Mouse (Mus musculus) limb, embryonic 14.5 days (tissue): ENCODE data around the gene Olfr427. TPM values are rescaled to one million over a fixed set of nuclear protein-coding genes. Genes with fewer than 3 reads are reported as not detected.
"Not testable (repeated sequence)": the region's sequence is repeated elsewhere in the genome, so short reads cannot be mapped to it uniquely, and the experiment has no call there.

Experiments used
- ATAC-seq: fragments of 200-750 bp; cut with Nextera tagmentation; 2 replicates; pipeline ENCODE4 v1.8.0; 2017; ENCODE audit warnings: low read depth, moderate number of reproducible peaks, moderate TSS enrichment; ENCODE audit not compliant: low FRiP score
- DNase-seq: peaks from one replicate; pipeline ENCODE4 v3.0.0-alpha.2; 2015; ENCODE audit warnings: low spot score
- H3K27ac ChIP-seq: fragments of 300-500 bp; sonication (generic); replicated peaks from 2 replicates; pipeline ENCODE4 v1.5.1; 2014; ENCODE audit warnings: low read depth, mild to moderate bottlenecking, low read length, moderate library complexity, mixed read lengths
- H3K27me3 ChIP-seq: fragments of 300-500 bp; sonication (generic); 2 replicates; pipeline ENCODE4 v1.6.1; 2014; ENCODE audit warnings: low read length, mixed read lengths; ENCODE audit not compliant: control insufficient read depth, insufficient read depth
- H3K36me3 ChIP-seq: fragments of 300-500 bp; sonication (generic); 2 replicates; pipeline ENCODE4 v1.6.1; 2014; ENCODE audit warnings: mild to moderate bottlenecking, low read length, moderate library complexity, mixed read lengths; ENCODE audit not compliant: control insufficient read depth, insufficient read depth
- H3K4me1 ChIP-seq: fragments of 300-500 bp; sonication (generic); 2 replicates; pipeline ENCODE4 v1.6.1; 2014; ENCODE audit warnings: antibody characterized with exemption, low read length, mixed read lengths; ENCODE audit not compliant: control insufficient read depth, insufficient read depth
- H3K4me2 ChIP-seq: fragments of 300-500 bp; sonication (generic); replicated peaks from 2 replicates; pipeline ENCODE4 v1.6.1; 2014; ENCODE audit warnings: low read depth, mild to moderate bottlenecking, low read length, moderate library complexity; ENCODE audit not compliant: severe bottlenecking
- H3K4me3 ChIP-seq: fragments of 300-500 bp; sonication (generic); replicated peaks from 2 replicates; pipeline ENCODE4 v1.5.1; 2014; ENCODE audit warnings: low read length
- H3K9ac ChIP-seq: fragments of 300-500 bp; sonication (generic); 2 replicates; pipeline ENCODE4 v1.6.1; 2014; ENCODE audit warnings: mild to moderate bottlenecking, low read depth, low read length, moderate library complexity; ENCODE audit not compliant: severe bottlenecking
- H3K9me3 ChIP-seq: fragments of 300-500 bp; sonication (generic); 2 replicates; pipeline ENCODE4 v1.6.1; 2016; ENCODE audit warnings: low read length; ENCODE audit not compliant: control insufficient read depth
- POLR2A ChIP-seq: fragments of 200-500 bp; IDR thresholded peaks from 2 replicates; pipeline ENCODE4 v1.8.0; 2012; ENCODE audit warnings: inconsistent platforms, mild to moderate bottlenecking, moderate library complexity, borderline replicate concordance; ENCODE audit not compliant: insufficient read depth, insufficient read length; ENCODE audit errors: extremely low read depth
- WGBS: fragments of 180-500 bp; shearing (Covaris S2); extraction: QIAGEN DNeasy Blood & Tissue Kit; methylation state at CpG from one replicate; pipeline ENCODE4 v1.1.7; 2014; 5-methylcytosine and 5-hydroxymethylcytosine counted together
- polyA plus RNA-seq, 2 experiments: library from polyadenylated mRNA; depleted of rRNA in 1 of 2; stranded (reverse) in 1 of 2; unstranded in 1 of 2; fragments of >200 nt; fragmentation: Nextera tagmentation in 1 of 2; extraction: Ambion mirVana in 1 of 2; gene quantifications; 2 replicates each; pipeline versions ENCODE4 v1.2.1 to v1.2.3; 2012 to 2014

Olfr427 gene
- not detected in 2 replicates for polyA plus RNA-seq (2012; rRNA removed)
- polyA plus RNA-seq (2014; fragmentation: Nextera tagmentation; extraction: Ambion mirVana) = not detected in 2 replicates

- DNase-seq (no peak), ATAC-seq (no peak)
- no peak within 1 kb of the TSS for H3K27ac ChIP-seq
- H3K9me3 ChIP-seq = no peaks in the 10 kb centered on the region
- H3K4me1 ChIP-seq = no peaks in the 10 kb centered on the region
- no peak within 1 kb of the TSS for H3K9ac ChIP-seq
- no peak within 1 kb of the TSS for H3K4me3 ChIP-seq
- TF ChIP-seq POLR2A = no peak
- WGBS = 97% methylated on average over 1 of the region's 1 CpGs
- no peaks in the 10 kb centered on the region for H3K27me3 ChIP-seq
- no peak within 1 kb of the TSS for H3K4me2 ChIP-seq
- no peaks in the 10 kb centered on the region for H3K36me3 ChIP-seq
Observed at GRCm38 (mm10) chr1:174096591-174096990, at the start of gene Olfr427. Olfr427 (plus strand) TSS chr1:174096891.

DNA sequence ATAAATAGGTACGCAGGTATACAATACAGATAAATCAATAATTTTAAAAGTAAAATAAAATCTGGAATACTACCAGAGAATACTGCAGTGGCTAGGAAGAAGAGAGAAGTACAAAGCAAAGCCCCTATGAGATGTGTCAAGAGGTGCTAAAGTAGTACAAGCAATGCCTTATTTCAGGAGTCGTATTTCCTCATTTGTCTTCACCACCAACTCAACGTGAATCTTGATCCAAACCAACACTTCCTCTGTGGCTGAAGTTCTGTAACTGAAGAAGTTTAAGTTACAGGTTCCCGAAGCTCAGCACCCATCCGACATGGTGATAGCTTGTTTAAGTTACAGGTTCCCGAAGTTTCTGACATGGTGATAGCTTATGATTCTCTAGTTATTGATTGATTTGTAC is 48.5 kb upstream of the Olfr427 start:
- H3K4me1 ChIP-seq, ATAC-seq: not testable (repeated sequence)

GRCm38 (mm10) chr1:174048893-174049292 is 47.8 kb upstream of the Olfr427 start, which contains the start of gene Olfr432:
Olfr432 (plus strand) TSS chr1:174049205.
- 73% methylated on average over 2 of the region's 2 CpGs for WGBS
- H3K36me3 ChIP-seq = no peaks in the 10 kb centered on the region
- H3K4me1 ChIP-seq = no peaks in the 10 kb centered on the region
- TF ChIP-seq POLR2A = no peak
- H3K4me3 ChIP-seq = no peak within 1 kb of the TSS
- H3K27ac ChIP-seq = no peak within 1 kb of the TSS
- H3K27me3 ChIP-seq = no peaks in the 10 kb centered on the region
- H3K9ac ChIP-seq = no peak within 1 kb of the TSS
- DNase-seq = no peak
- H3K4me2 ChIP-seq = no peak within 1 kb of the TSS
- no peak for ATAC-seq
- H3K9me3 ChIP-seq = no peaks in the 10 kb centered on the region

More for the DNA sequence above, 48.5 kb upstream of the Olfr427 start:
- not testable (repeated sequence) for H3K27me3 ChIP-seq, H3K36me3 ChIP-seq, H3K4me2 ChIP-seq, H3K4me3 ChIP-seq, H3K9ac ChIP-seq, H3K9me3 ChIP-seq, DNase-seq, H3K27ac ChIP-seq
- WGBS = 74% methylated on average over 6 of the region's 6 CpGs

- not testable (repeated sequence) for DNase-seq, H3K4me2 ChIP-seq, H3K36me3 ChIP-seq, ATAC-seq, H3K4me1 ChIP-seq, H3K4me3 ChIP-seq, H3K9me3 ChIP-seq, H3K27me3 ChIP-seq, H3K9ac ChIP-seq, H3K27ac ChIP-seq
- WGBS = 50% methylated on average over 4 of the region's 4 CpGs
Observed at GRCm38 (mm10) chr1:174049357-174049756, 47.3 kb upstream of the Olfr427 start.

- no peaks in the 10 kb centered on the region for H3K36me3 ChIP-seq
- H3K4me1 ChIP-seq = no peaks in the 10 kb centered on the region
- H3K4me2 ChIP-seq = no peak overlapping the region
- no peak overlapping the region for H3K9ac ChIP-seq
- TF ChIP-seq POLR2A = no peak
- ATAC-seq = no peak
- 82% methylated on average over 4 of the region's 4 CpGs for WGBS
- H3K27ac ChIP-seq = no peak overlapping the region
- no peaks in the 10 kb centered on the region for H3K9me3 ChIP-seq
- no peak overlapping the region for H3K4me3 ChIP-seq
- no peaks in the 10 kb centered on the region for H3K27me3 ChIP-seq
- no peak for DNase-seq
Observed at GRCm38 (mm10) chr1:174050532-174050931, 46.2 kb upstream of the Olfr427 start.

DNA sequence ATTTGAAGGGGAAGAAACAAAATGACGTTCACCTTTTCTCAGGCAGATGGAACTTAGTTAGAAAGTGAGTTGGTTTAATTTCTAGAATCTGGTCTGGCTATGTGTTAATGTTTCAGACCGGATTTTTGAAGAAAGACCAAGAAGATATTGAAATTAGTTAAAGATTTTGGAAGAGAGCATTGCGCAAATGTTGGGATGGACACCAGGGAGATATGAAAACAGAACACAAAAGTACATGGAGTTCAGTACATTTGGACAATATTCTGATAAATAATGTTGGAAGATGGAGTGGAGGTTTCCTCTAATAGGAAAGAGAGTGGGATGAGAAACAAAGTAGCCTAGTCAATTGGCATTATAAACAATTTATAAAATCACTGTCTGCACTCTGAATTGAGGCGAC is 45.2 kb upstream of the Olfr427 start:
- Histone ChIP-seq H3K4me1 (no peaks in the 10 kb centered on the region), H3K9ac (no peak overlapping the region), H3K36me3 (no peaks in the 10 kb centered on the region), H3K27ac (no peak overlapping the region), H3K27me3 (no peaks in the 10 kb centered on the region), H3K4me2 (no peak overlapping the region), H3K4me3 (no peak overlapping the region), H3K9me3 (no peaks in the 10 kb centered on the region)
- DNase-seq (no peak), ATAC-seq (no peak)
- 82% methylated on average over 4 of the region's 4 CpGs for WGBS
- no peak for TF ChIP-seq POLR2A
